Mouse (Mus musculus): Measurements from ENCODE around the gene Cdh15.
A peak's percentile ranks its signal among the peaks of the same experiment; 100 is the strongest.

Gene Cdh15

DNA sequence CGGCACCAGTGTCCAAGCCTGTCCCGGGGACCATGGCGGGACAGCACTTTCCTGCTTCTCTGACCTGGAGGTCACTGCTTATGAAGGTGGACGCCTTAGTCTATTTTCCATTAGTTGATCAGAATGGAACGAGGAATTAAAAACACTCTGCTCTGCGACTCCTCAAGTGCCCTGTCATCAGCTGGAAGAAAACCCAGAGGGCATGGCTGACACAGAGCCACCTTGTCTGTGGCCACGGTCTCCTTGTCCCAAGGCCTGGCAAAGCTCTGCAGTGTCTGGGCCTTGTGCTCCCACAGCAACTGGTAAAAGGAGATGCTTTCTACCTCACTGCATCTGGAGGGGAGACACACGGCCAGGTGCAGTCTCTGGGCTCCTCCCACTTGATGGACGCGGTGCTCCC is 35.9 kb downstream of the Cdh15 start:
- DNase-seq (ENCODE audit: low read depth, low spot score) = no peak

GRCm38 (mm10) chr8:122891440-122891839 is 43.7 kb downstream of the Cdh15 start:
- DNase-seq (ENCODE audit: low read depth, low spot score) = no peak

DNA sequence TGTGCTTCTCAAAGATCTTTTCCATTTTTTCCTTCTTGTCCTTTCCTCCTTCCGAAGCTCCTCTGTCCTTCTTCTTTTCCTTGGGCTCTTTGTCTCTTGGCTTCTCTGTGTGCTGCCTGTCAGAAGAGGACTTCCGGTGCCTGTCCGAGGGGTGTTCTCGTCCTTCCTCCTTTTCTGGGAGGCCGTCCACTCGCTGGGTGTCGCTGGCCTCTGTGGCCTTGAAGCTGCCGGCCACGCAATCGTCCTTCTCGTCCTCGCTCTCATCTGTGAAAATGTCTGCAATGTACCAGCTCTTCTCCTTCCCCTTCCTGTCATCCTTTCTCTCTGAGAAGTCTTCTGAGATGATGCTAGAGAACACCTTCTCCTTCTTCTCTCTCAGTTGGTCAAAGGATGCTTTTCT is 45.7 kb downstream of the Cdh15 start:
- DNase-seq (ENCODE audit: low read depth, low spot score) = no peak

DNA sequence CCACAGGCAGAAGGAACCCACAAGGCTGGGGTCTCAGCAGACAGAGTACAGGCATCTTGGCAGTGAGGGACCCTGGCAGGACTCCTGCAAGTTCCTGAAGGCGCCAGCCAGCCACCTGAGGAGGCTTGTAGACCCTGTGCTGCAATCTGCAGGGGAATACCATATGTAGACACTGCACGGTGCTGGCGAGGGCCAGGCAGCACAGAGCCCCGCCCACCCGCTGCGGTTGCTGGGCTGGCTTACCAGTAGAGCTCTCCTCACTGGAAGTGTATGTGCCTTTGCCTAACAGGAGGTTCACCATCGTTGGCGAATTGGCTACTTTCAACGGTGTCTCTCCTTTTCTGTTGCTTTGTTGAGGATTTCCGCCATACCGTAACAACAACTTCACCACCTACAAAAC is 48.6 kb downstream of the Cdh15 start:
- no peak for DNase-seq (ENCODE audit: low read depth, low spot score)

GRCm38 (mm10) chr8:122897200-122897599 is 49.4 kb downstream of the Cdh15 start:
- no peak for DNase-seq (ENCODE audit: low read depth, low spot score)

GRCm38 (mm10) chr8:122898018-122898417 is 50.3 kb downstream of the Cdh15 start:
- DNase-seq (ENCODE audit: low read depth, low spot score) = no peak

DNA sequence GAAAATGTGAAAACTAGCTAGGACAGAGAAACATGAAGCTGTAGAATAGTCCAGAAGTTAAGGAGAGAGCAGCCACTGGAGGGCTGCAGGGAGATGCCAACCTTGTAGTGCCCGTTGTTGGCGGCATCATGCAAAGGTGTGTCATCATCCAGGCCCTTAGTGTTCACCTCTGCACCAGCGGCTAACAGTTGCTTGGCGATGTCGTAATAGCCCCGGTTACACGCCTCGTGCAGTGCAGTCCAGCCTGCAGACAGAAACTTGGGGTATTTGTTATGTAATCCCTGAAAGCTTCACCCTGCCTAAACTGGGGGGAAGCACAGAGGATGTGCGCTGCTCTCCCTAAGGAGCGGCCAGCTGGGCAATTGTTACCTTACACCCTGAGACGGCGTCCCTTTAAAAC is 50.7 kb downstream of the Cdh15 start:
- DNase-seq (ENCODE audit: low read depth, low spot score) = no peak

DNA sequence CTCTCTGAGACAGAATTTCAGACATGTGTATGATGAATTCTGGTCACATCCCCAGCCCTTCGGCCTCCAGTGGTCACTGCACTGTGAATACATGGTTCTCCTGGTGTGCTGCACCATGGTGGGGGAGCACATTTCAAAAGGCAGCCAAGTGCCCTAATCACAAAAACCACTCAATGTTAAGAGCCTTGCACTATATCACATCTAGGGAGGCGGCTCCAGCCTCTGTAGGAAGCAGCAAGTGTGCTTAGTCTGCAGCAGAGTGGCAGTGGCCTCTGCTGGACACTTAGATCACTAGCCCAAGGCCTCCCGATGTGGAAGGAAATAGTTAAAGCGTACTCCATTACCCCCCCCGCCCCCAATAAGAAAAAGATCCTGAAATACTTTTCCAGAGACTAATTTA is 51.3 kb downstream of the Cdh15 start:
- no peak for DNase-seq (ENCODE audit: low read depth, low spot score)

DNA sequence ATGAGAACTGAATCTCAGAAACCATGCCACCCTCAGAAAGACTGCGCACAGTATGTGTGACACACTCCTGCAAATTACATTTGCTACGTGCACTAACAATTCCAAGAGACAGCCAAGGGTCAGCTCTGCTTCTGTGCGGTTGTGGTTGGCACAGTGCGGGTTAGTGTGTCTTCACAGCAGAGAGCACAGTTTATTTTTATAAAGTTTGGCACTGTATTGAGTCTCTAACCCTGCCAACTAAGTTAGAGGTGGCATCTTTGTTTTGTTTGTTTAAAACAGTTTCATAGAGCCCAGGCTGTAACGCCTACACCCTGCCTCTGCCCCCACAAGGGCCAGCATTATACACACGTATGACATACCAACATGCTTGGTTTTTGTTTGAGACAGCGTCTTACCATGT is 53.7 kb downstream of the Cdh15 start:
- no peak for DNase-seq (ENCODE audit: low read depth, low spot score)

- DNase-seq (ENCODE audit: low read depth, low spot score) = no peak
Measured at GRCm38 (mm10) chr8:122901892-122902515, 54.2 kb downstream of the Cdh15 start.

DNA sequence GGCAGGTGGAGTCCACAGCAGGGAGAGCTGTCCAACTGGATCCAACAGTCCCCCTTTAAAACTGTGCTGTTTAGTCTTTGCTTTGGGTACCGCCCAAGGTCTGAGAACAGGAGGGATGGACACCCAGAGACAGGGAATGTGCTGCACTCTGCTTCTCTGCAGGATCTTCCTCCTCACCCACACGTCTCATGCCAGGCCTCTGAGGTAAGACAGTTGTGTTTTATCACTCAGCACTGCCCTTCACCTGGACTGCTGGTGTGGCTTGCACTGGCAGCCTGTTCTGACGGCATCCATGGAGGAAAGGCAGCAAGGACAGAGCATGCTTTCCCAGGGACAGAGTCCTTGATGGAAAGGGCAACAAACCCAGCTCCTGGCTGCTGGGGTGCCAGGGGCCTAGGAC is 54.8 kb downstream of the Cdh15 start:
- DNase-seq (ENCODE audit: low read depth, low spot score) = no peak

GRCm38 (mm10) chr8:122903002-122903401 is 55.2 kb downstream of the Cdh15 start:
- DNase-seq (ENCODE audit: low read depth, low spot score) = no peak

GRCm38 (mm10) chr8:122904496-122904895 is 56.7 kb downstream of the Cdh15 start:
- no peak for DNase-seq (ENCODE audit: low read depth, low spot score)

- DNase-seq (ENCODE audit: low read depth, low spot score) = no peak
Measured at GRCm38 (mm10) chr8:122905346-122905745, 57.6 kb downstream of the Cdh15 start.

DNA sequence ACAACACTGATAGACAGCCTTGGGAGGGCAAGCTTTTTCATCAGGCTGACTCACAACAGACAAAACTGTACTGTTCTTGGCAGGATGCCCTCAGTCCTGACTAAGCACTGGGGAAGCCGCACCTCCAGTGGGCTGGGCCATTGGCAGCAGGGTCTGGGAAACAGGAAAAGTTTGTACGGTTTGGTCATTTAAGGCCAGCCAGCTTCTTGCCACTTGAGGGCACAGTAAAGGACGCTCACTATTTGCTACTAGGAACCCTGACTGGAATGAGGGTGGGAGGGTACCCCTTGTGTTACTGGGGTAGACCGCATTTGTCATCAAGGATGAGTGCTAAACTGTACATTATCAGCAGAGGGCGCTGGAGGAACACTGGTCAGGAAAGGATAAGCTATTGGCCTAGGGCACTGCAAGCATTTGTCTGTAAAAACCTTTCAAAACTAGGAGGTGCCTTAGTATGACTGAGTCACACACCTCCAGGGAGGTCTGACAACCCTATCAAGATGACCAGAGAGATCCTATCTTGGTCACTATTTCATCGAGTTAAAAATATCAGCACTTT is 58.8 kb downstream of the Cdh15 start:
- DNase-seq (ENCODE audit: low read depth, low spot score) = peak; percentile 83

DNA sequence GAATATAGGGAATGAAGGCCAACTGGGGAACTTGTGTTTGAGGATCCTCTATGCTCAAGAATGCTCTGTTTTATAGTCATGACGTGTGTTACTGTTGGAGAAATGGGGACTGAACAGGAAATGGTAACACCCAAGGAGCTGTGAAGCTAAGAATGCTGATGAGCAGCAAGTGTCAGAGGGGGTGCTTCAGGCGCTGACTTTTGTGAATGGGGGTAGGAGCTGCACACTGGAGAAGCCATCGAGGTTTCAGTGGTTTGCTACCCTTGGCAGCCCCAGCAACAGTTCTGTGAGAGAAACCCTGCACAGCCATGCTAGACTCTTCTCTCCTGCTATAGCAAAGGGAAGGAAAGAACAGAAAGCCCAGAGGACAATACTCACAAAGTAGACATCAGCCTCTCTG is 64.4 kb downstream of the Cdh15 start:
- no peak for DNase-seq (ENCODE audit: low read depth, low spot score)

- no peak for DNase-seq (ENCODE audit: low read depth, low spot score)
Measured at GRCm38 (mm10) chr8:122912871-122913270, 65.1 kb downstream of the Cdh15 start.

- no peak for DNase-seq (ENCODE audit: low read depth, low spot score)
Measured at GRCm38 (mm10) chr8:122916766-122917165, 69.0 kb downstream of the Cdh15 start.

All from mesoderm, embryonic 11.5 days (tissue).